Mouse (Mus musculus): ENCODE measurements around the gene Spen.

DNA sequence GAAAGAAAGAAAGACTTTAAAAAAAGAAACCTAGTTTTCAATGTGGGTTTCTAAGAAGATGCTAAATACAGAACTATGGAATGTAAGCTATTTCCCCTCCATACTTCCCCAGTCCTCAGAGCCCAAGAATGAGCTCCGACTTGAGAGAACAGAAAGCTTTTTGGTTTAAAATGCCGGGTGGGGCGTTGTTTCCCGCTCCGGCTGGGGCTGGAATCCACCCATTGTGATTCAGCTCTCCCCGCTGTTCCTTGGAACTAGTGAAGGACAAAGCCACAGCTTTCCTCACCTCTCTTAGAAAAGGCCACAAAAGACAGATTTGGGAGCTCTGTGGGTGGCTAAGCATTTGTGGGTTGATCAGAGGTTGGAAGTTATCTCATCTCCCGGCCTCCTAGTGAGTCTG is 26.9 kb upstream of the Spen start:
- TF ChIP-seq GATA1 (IDR thresholded peaks at IDR 0.05; ENCODE audit: borderline replicate concordance, low read length): no peak
- no peak for TF ChIP-seq FLI1 (IDR thresholded peaks at IDR 0.05; ENCODE audit: low read length)
